Mouse (Mus musculus): ENCODE results near the gene Psmb2. TPM values are rescaled to one million over a fixed set of nuclear protein-coding genes. Genes with fewer than 3 reads are reported as not detected.

Gene Psmb2
- total RNA-seq, 4 experiments from 2014 or later = 116 to 140 (median 123) TPM

DNA sequence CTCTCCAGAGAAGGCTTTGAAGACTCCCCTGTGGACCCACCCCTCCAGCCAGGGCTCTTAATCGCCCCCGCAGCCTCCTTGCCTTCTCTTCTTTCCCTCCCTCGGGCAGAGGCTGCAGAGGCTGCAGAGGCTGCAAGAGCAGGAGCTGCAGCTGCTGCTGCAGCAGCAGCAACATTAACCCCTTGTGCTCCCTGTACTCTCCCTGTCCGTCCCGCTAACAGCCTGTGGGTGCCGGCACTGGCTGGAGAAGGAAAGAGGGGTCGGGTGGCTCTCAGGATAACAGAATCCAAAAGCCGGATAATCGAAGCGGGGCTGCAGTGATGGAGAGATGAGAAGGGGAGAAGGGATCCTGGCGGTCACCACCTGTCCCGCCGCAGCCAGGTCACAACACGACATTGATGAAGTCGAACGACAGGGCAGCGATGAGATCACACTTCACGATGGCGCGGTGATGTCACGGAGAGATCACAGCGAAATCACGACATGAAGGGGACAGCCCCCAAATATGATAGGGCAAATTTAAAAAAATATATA lies 75.2 kb downstream of the Psmb2 start:
- DNase-seq (ENCODE audit: low spot score) = no peak

DNA sequence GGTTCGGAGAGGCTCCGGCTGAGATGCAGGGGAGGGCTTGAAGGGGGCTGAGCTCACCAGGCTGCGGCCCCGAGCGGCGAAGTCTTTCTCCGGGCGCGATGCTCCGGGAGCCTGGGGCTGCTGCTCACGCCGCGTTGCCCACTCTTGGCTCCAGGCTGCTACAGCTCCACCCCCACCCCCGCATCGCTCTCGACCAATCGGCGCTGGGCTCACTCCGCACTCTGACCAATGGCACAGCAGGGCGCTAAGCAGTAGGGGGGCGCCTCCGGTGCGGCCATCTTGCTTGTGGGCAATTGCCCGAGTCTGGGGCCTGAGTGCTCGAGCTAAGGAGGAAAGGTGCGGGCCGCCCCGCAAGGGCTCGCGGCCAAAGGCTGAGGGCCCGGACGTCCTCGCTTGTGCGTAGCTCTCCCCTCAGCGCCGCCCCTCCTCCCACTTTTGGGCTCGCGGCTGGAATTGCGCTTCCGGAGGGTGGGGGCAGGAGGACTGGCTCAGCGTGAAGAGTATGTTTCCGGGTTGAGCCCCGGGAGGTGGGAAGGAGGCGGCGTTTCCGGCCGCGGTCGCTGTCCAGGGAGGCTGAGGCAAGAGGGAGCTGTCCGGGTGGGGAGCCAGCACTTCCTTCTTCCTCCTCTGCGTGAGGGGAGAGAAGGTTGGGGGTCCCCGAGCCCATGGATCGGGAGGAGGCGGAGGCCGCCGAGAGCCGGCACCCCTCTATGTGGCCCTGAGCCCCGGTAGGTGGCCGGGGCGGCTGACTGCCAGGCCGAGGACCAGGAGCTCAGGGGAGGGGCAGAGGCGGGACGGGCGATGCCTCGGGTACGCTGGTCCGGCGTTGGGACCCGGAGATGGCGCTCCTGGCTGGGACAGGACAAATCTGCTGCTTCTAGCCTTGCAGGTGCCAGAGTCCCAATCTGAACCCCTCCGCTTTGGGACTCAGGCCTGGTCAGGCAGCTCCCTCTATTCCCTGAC lies 76.1 kb downstream of the Psmb2 start, which contains the start of the genes Ncdn and AU040320:
Gene Ncdn, minus strand, starts transcription at position 171 of the 963 bp plus-strand sequence.
Gene AU040320, plus strand, starts transcription at position 277 of the 963 bp plus-strand sequence.
- DNase-seq (ENCODE audit: low spot score) = peak; percentile 94

DNA sequence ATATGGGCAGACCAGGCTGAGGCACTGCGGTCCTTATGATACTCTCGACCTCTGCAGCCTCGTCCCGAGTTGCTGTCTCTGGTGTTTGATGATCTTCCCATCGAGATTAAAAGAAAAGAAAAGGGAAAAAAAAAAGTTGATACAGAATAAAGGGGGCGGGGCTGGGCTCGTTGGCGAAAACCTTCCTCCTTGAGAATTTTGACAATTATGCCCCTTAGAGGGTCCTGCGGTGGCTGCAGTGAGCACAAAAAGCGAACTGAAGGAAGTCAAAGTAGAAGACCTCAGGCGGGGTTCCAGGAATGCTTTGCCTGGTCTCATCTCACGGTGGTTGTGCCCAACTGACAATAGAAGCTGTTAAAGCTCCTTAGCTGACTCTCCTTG lies 76.8 kb downstream of the Psmb2 start:
- DNase-seq (ENCODE audit: low spot score) = no peak

DNA sequence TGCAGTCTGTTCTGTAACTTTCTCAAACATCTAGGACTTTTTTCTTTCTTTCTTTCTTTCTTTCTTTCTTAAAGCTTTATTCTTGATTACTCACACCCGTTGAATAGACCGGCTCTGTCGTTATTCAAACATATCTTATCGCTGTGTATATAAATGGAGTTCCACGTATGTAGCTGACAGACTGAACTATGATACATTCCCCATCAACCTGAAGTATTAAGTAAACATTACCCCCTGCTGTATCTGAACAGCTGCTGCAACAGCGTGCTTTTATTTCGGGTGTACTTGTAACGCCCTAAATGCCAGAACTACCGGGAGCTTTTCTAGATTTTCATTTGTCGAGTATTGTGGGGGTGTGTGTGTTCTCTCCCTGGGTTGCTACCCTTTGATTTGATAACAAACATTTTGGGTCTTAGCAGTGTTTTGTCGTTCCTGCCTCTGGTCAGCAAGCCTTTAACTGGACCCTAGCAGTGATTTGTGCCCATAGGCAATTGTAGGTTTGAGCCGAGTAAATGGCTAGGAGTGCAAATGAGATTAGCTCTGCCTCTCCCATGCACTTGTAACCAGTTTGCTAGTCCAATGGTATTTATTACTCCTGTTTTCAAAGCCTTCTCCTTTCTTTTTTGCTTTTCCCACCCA lies 77.4 kb downstream of the Psmb2 start:
- no peak for DNase-seq (ENCODE audit: low spot score)

DNA sequence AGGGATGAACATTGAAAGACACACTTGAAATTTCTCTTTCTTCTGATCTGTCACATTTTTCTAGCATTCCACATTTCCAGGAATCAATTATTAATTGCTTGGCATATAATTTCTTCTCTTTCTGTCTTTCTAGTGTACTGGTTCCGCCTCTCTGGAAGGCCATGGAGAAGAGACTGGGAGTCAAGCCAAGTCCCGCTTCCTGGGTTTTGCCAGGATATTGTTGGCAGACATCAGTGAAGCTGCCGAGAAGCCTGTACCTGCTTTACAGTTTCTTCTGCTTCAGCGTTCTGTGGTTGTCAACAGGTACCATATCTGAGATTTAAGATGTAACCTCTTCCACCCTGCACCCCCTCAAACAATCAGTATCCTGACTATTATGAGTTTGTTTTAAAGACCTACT lies 79.3 kb downstream of the Psmb2 start:
- no peak for DNase-seq (ENCODE audit: low spot score)

DNA sequence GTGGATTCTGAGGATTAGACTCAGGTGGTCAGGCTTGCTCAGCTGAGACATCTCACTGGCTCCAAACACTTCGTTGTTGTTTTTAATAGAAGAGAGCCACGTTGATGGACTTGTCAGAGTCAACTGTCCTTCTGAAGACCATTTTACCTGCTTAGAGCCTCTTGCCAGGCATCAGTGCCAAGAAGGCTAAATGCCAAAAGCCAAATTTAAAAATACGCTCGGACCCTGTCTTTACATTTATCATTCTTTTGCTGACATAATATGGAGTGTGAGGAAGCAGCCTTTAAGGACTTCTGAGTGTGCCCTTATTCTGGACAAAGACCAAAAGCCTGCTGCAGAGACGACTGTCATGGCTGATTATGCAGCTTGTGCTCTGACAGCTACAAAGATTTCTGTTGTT lies 80.9 kb downstream of the Psmb2 start:
- no peak for DNase-seq (ENCODE audit: low spot score)

Other genes with a start within 250 kb of the Psmb2 start
- 10 to 100 TPM; 11.1 to 13.5 (median 12.8) TPM for gene Ago3, start 248.1 kb upstream of the Psmb2 start, total RNA-seq (2022)
- gene Ago1, start 209.0 kb upstream of the Psmb2 start, total RNA-seq (2022) = 10 to 100 TPM; 10.7 to 11.6 (median 11.3) TPM
- 10 to 100 TPM; 10.4 to 14.5 (median 12.1) TPM for gene Ago4, start 144.2 kb upstream of the Psmb2 start, total RNA-seq (2022)
- under 1 TPM; 0.16 to 0.69 (median 0.50) TPM for gene Clspn, start 120.7 kb upstream of the Psmb2 start, total RNA-seq (2022)
- gene 5730409E04Rik, start 67.8 kb upstream of the Psmb2 start, total RNA-seq (2022) = 10 to 100 TPM; 14.3 to 16.3 (median 15.3) TPM
- gene Tfap2e, start 58.6 kb downstream of the Psmb2 start, total RNA-seq (2022) = under 1 TPM in 1 of 4 experiments, not detected in 3; 0.11 TPM
- gene Ncdn, start 75.8 kb downstream of the Psmb2 start, total RNA-seq (2022) = 10 to 100 TPM; 17.2 to 20.1 (median 17.8) TPM
- gene AU040320, start 75.9 kb downstream of the Psmb2 start, total RNA-seq (2022) = 10 to 100 TPM; 27.8 to 33.6 (median 31.3) TPM